Mouse (Mus musculus) liver, adult 2 months (tissue): Measurements from ENCODE around the gene Nek6. TPM values are rescaled to one million over a fixed set of nuclear protein-coding genes. Genes with fewer than 3 reads are reported as not detected.

Experiments used
- DNase-seq: peaks from one replicate; pipeline ENCODE4 v3.0.0-alpha.2; 2011; ENCODE audit warnings: low read depth, low spot score; ENCODE audit errors: extremely low read depth
- H3K27ac ChIP-seq: fragments of 200-500 bp; replicated peaks from 2 replicates; pipeline ENCODE4 v1.5.1; 2012; ENCODE audit warnings: low read depth, mild to moderate bottlenecking, control low read depth, inconsistent platforms, low read length; ENCODE audit not compliant: insufficient read depth
- H3K27me3 ChIP-seq: fragments of 200-500 bp; 2 replicates; pipeline ENCODE4 v1.6.1; 2012; ENCODE audit warnings: mild to moderate bottlenecking, moderate library complexity, low read length, inconsistent platforms; ENCODE audit not compliant: control insufficient read depth, insufficient read depth
- H3K36me3 ChIP-seq: fragments of 200-500 bp; 2 replicates; pipeline ENCODE4 v1.6.1; 2012; ENCODE audit warnings: low read length, inconsistent platforms; ENCODE audit not compliant: control insufficient read depth, insufficient read depth
- H3K4me1 ChIP-seq: fragments of 200-500 bp; 2 replicates; pipeline ENCODE4 v1.6.1; 2011; ENCODE audit warnings: low read length; ENCODE audit not compliant: control insufficient read depth, insufficient read depth
- H3K4me3 ChIP-seq: fragments of 200-500 bp; 2 replicates; pipeline ENCODE4 v1.5.1; 2011; ENCODE audit warnings: low read depth, mild to moderate bottlenecking, control low read depth, low read length, moderate library complexity; ENCODE audit not compliant: insufficient read depth
- H3K79me2 ChIP-seq: fragments of 200-500 bp; 2 replicates; pipeline ENCODE4 v1.6.1; 2012; ENCODE audit warnings: inconsistent platforms, mild to moderate bottlenecking, low read length, moderate library complexity; ENCODE audit not compliant: control insufficient read depth, insufficient read depth
- H3K9ac ChIP-seq: fragments of 200-500 bp; 2 replicates; pipeline ENCODE4 v1.6.1; 2012; ENCODE audit warnings: low read depth, mild to moderate bottlenecking, control low read depth, inconsistent platforms, low read length
- CTCF ChIP-seq: fragments of 200-500 bp; IDR thresholded peaks from 2 replicates; pipeline ENCODE4 v1.5.1; 2011; ENCODE audit warnings: low read depth, low read length, control low read depth
- POLR2A ChIP-seq: fragments of 200-500 bp; IDR thresholded peaks from 2 replicates; pipeline ENCODE4 v1.6.1; 2011; ENCODE audit warnings: low read length, control low read depth; ENCODE audit not compliant: insufficient read depth; ENCODE audit errors: extremely low read depth
- WGBS: fragments of 180-500 bp; shearing (Covaris S2); methylation state at CpG from one replicate; pipeline ENCODE4 v1.1.7; 2018; 5-methylcytosine and 5-hydroxymethylcytosine counted together
- polyA plus RNA-seq: library from polyadenylated mRNA; depleted of rRNA; stranded (reverse); fragments of >200 nt; gene quantifications from 2 replicates; pipeline ENCODE4 v1.2.3, GENCODE M21; 2012
- total RNA-seq: library from RNA; depleted of rRNA; stranded (reverse); fragments of >200 nt; gene quantifications from 2 replicates; pipeline ENCODE4 v1.2.3, GENCODE M21; 2014

The Nek6 gene
- total and polyA plus RNA-seq, 2 experiments, result 13.6 to 58.8 TPM

GRCm38 (mm10) chr2:38591751-38592459, 80.5 kb downstream of the Nek6 start:
- H3K9ac ChIP-seq, result no peak overlapping the region
- H3K36me3 ChIP-seq, result peaks cover 14% of the 10 kb centered on the region
- no peaks in the 10 kb centered on the region; the same call in 1 of the 2 replicates for H3K4me1 ChIP-seq
- H3K4me3 ChIP-seq, result no peak overlapping the region
- no peak overlapping the region for H3K27ac ChIP-seq
- H3K27me3 ChIP-seq, result no peaks in the 10 kb centered on the region
- TF ChIP-seq CTCF (no peak), POLR2A (no peak)
- DNase-seq, result no peak
- WGBS, result 62% methylated on average over 6 of the region's 6 CpGs
- no peaks in the 10 kb centered on the region for H3K79me2 ChIP-seq

- DNase-seq, result no peak
- peaks cover 3% of the 10 kb centered on the region; the same call in 1 of the 2 replicates for H3K79me2 ChIP-seq
- TF ChIP-seq POLR2A, result no peak
- no peak for TF ChIP-seq CTCF
- no peaks in the 10 kb centered on the region for H3K4me1 ChIP-seq
- H3K9ac ChIP-seq, result no peak overlapping the region
- peaks cover 7% of the 10 kb centered on the region; the same call in 1 of the 2 replicates for H3K36me3 ChIP-seq
- H3K27ac ChIP-seq, result no peak overlapping the region
- H3K4me3 ChIP-seq, result no peak overlapping the region
- 88% methylated on average over 7 of the region's 7 CpGs for WGBS
- H3K27me3 ChIP-seq, result no peaks in the 10 kb centered on the region
These were observed 83.4 kb downstream of the Nek6 start for GRCm38 (mm10) chr2:38594874-38595273.

GRCm38 (mm10) chr2:38597896-38598295, 86.5 kb downstream of the Nek6 start:
- no peaks in the 10 kb centered on the region for H3K27me3 ChIP-seq
- DNase-seq, result no peak

GRCm38 (mm10) chr2:38598395-38598794, 87.0 kb downstream of the Nek6 start:
- H3K27ac ChIP-seq, result no peak overlapping the region
- 48% methylated on average over 2 of the region's 2 CpGs for WGBS
- peaks cover 7% of the 10 kb centered on the region; the same call in 1 of the 2 replicates for H3K36me3 ChIP-seq
- no peaks in the 10 kb centered on the region for H3K4me1 ChIP-seq
- H3K27me3 ChIP-seq, result no peaks in the 10 kb centered on the region
- no peak for TF ChIP-seq POLR2A
- TF ChIP-seq CTCF, result no peak
- H3K79me2 ChIP-seq, result peaks cover 3% of the 10 kb centered on the region; the same call in 1 of the 2 replicates
- peak; percentile 59 for DNase-seq
- no peak overlapping the region for H3K4me3 ChIP-seq
- H3K9ac ChIP-seq, result no peak overlapping the region

More at GRCm38 (mm10) chr2:38597896-38598295, 86.5 kb downstream of the Nek6 start:
- Histone ChIP-seq H3K79me2 (peaks cover 3% of the 10 kb centered on the region; the same call in 1 of the 2 replicates), H3K36me3 (peaks cover 7% of the 10 kb centered on the region; the same call in 1 of the 2 replicates), H3K27ac (no peak overlapping the region), H3K4me1 (no peaks in the 10 kb centered on the region), H3K9ac (no peak overlapping the region), H3K4me3 (no peak overlapping the region)
- WGBS, result 91% methylated on average over 1 of the region's 1 CpGs
- TF ChIP-seq CTCF (peak; percentile 40; the same call in 1 of the 2 replicates), POLR2A (no peak)

GRCm38 (mm10) chr2:38600842-38601241, 89.4 kb downstream of the Nek6 start:
- no peaks in the 10 kb centered on the region; the same call in 1 of the 2 replicates for H3K4me1 ChIP-seq
- TF ChIP-seq CTCF (no peak), POLR2A (no peak)
- H3K36me3 ChIP-seq, result peaks cover 5% of the 10 kb centered on the region; the same call in 1 of the 2 replicates
- peaks cover 9% of the 10 kb centered on the region; the same call in 1 of the 2 replicates for H3K79me2 ChIP-seq
- H3K4me3 ChIP-seq, result no peak overlapping the region
- H3K9ac ChIP-seq, result no peak overlapping the region
- no peak for DNase-seq
- no peaks in the 10 kb centered on the region for H3K27me3 ChIP-seq
- no peak overlapping the region for H3K27ac ChIP-seq

GRCm38 (mm10) chr2:38607716-38608115, 96.3 kb downstream of the Nek6 start:
- TF ChIP-seq CTCF (no peak), POLR2A (no peak)
- Histone ChIP-seq H3K27ac (peak overlapping the region; percentile 80), H3K4me3 (no peak overlapping the region), H3K4me1 (peaks cover 22% of the 10 kb centered on the region), H3K27me3 (no peaks in the 10 kb centered on the region), H3K36me3 (no peaks in the 10 kb centered on the region), H3K79me2 (peaks cover 8% of the 10 kb centered on the region; the same call in 1 of the 2 replicates), H3K9ac (no peak overlapping the region)
- DNase-seq, result peak; percentile 94
- 25% methylated on average over 1 of the region's 1 CpGs for WGBS
